Mouse (Mus musculus) CH12.LX (cell line): ENCODE results near the gene Cpz. TPM values are rescaled to one million over a fixed set of nuclear protein-coding genes. Genes with fewer than 3 reads are reported as not detected.

ENCODE experiments used
- DNase-seq: peaks from one replicate; pipeline ENCODE4 v3.0.0-alpha.2; 2013; ENCODE audit errors: extremely low read depth
- H3K27ac ChIP-seq: 2 replicates; pipeline ENCODE4 v1.5.1; 2012; ENCODE audit warnings: low read depth, mild to moderate bottlenecking, control low read depth, moderate library complexity; ENCODE audit not compliant: insufficient read depth
- H3K27me3 ChIP-seq: replicated peaks from 2 replicates; pipeline ENCODE3; 2012; ENCODE audit warnings: inconsistent platforms
- H3K36me3 ChIP-seq, 2 experiments: replicated peaks in 1 of 2; 2 replicates each; pipeline versions ENCODE3 to v1.6.1; 2012; ENCODE audit warnings: inconsistent platforms in 1 of 2, low read length in 1 of 2, mild to moderate bottlenecking in 1 of 2, mixed read lengths in 1 of 2, moderate library complexity in 1 of 2; ENCODE audit not compliant: control insufficient read depth in 1 of 2, insufficient read depth in 1 of 2
- H3K4me1 ChIP-seq, 2 experiments: 2 replicates each; pipeline ENCODE4 v1.6.1; 2012; ENCODE audit warnings: inconsistent platforms in 1 of 2, moderate library complexity in 1 of 2; ENCODE audit not compliant: insufficient read depth in 2 of 2, control insufficient read depth in 1 of 2
- H3K4me2 ChIP-seq: 2 replicates; pipeline ENCODE4 v1.6.1; 2012; ENCODE audit warnings: low read depth, mild to moderate bottlenecking, control low read depth; ENCODE audit not compliant: poor library complexity, insufficient read depth, severe bottlenecking
- H3K4me3 ChIP-seq, 3 experiments: fragments of 150-350 bp in 1 of 3; sonication (generic) in 1 of 3; replicated peaks in 1 of 3; 2 replicates each; pipeline versions ENCODE3 to v1.5.1; 2011 to 2012; ENCODE audit warnings: low read depth in 2 of 3, low read length in 2 of 3, mild to moderate bottlenecking in 2 of 3, moderate library complexity in 2 of 3, control low read depth in 1 of 3, improper control_type of control experiment in 1 of 3, inconsistent platforms in 1 of 3, mixed read lengths in 1 of 3; ENCODE audit not compliant: poor library complexity in 1 of 3
- H3K79me2 ChIP-seq: replicated peaks from 2 replicates; pipeline ENCODE4 v1.6.1; 2012; ENCODE audit warnings: mild to moderate bottlenecking, moderate library complexity; ENCODE audit not compliant: control insufficient read depth, poor library complexity, insufficient read depth, severe bottlenecking; ENCODE audit errors: extremely low read depth
- H3K9ac ChIP-seq: 2 replicates; pipeline ENCODE4 v1.6.1; 2012; ENCODE audit warnings: low read depth, mild to moderate bottlenecking, control low read depth, moderate library complexity; ENCODE audit not compliant: insufficient read depth
- H3K9me3 ChIP-seq: replicated peaks from 2 replicates; pipeline ENCODE3; 2012; ENCODE audit warnings: low read length, inconsistent platforms, mixed read lengths
- BHLHE40 ChIP-seq: IDR thresholded peaks from 2 replicates; pipeline ENCODE4 v1.6.1; 2011; ENCODE audit warnings: mild to moderate bottlenecking, low read depth, low read length, improper control_type of control experiment
- EP300 ChIP-seq: IDR thresholded peaks from 2 replicates; pipeline ENCODE4 v1.6.1; 2011; ENCODE audit warnings: low read length, improper control_type of control experiment
- JUN ChIP-seq: IDR thresholded peaks from 2 replicates; pipeline ENCODE4 v1.6.1; 2011; ENCODE audit warnings: low read depth, mild to moderate bottlenecking, low read length, improper control_type of control experiment, moderate library complexity; ENCODE audit not compliant: insufficient read depth
- JUND ChIP-seq: conservative IDR thresholded peaks from 2 replicates; pipeline ENCODE4 v1.6.1; 2011; ENCODE audit warnings: low read depth, low read length, improper control_type of control experiment
- KAT2A ChIP-seq: IDR thresholded peaks from 2 replicates; pipeline ENCODE4 v1.6.1; 2012; ENCODE audit warnings: low read length, improper control_type of control experiment, inconsistent platforms; ENCODE audit not compliant: insufficient replicate concordance
- MAX ChIP-seq: IDR thresholded peaks from 2 replicates; pipeline ENCODE4 v1.6.1; 2011; ENCODE audit warnings: low read length, improper control_type of control experiment
- PAX5 ChIP-seq: IDR thresholded peaks from 2 replicates; pipeline ENCODE4 v1.6.1; 2012; ENCODE audit warnings: low read length, inconsistent platforms, mixed read lengths
- SIN3A ChIP-seq: IDR thresholded peaks from 2 replicates; pipeline ENCODE4 v1.6.1; 2012; ENCODE audit warnings: low read length, improper control_type of control experiment, inconsistent platforms
- UBTF ChIP-seq: IDR thresholded peaks from 2 replicates; pipeline ENCODE4 v1.6.1; 2012; ENCODE audit warnings: low read depth, mild to moderate bottlenecking, inconsistent platforms, low read length, improper control_type of control experiment, moderate library complexity
- dilution Hi-C: fragments of 300-500 bp; cut with MboI; formaldehyde crosslinking; loops from 2 replicates; pipeline ENCODE4 v1.14.3; 2020; ENCODE audit warnings: low sequenced_read_pairs; ENCODE audit not compliant: extremely low pct_unique_long_range_greater_than_20kb, extremely low pct_ligation_motif_present
- in situ Hi-C: fragments of 300-500 bp; cut with MboI; formaldehyde crosslinking; loops from 3 replicates; pipeline ENCODE4 v1.14.3; 2019; ENCODE audit warnings: low sequenced_read_pairs, low pct_ligation_motif_present, low pct_unique_long_range_greater_than_20kb, mixed read lengths
- polyA plus RNA-seq: library from polyadenylated mRNA; unstranded; fragments of >175 nt; gene quantifications from 2 replicates; pipeline ENCODE4 v1.2.1, GENCODE M21; 2012; ENCODE audit warnings: low read depth; ENCODE audit not compliant: insufficient read length
- total RNA-seq, 2 experiments: library from RNA; depleted of rRNA; stranded (reverse); fragments of 300-350 nt in 1 of 2; fragments of >200 nt in 1 of 2; gene quantifications; 2 replicates each; pipeline ENCODE4 v1.2.3; 2012 to 2014

Cpz gene
- total and polyA plus RNA-seq, 3 experiments: not detected

DNA sequence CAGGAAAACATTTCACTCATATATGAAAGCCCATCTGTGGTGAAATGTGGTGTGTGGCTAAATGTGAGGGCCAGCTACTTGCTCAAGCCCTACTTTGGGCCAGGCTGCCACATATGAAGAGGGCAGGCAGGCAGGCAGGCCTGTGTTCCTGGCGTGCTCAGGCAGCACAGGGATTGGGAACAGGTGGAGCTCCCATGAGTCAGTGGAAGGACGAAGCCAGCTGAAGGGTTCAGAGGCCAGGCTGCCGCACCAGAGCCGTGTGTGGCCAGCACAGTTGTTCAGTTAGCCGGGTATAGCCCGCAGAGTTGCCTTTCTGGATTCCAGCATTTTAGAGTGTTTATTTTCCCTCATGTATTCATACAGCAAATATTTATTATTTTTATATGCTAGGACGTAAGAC is 68.1 kb downstream of the Cpz start:
- dilution Hi-C loops: no loop called here

DNA sequence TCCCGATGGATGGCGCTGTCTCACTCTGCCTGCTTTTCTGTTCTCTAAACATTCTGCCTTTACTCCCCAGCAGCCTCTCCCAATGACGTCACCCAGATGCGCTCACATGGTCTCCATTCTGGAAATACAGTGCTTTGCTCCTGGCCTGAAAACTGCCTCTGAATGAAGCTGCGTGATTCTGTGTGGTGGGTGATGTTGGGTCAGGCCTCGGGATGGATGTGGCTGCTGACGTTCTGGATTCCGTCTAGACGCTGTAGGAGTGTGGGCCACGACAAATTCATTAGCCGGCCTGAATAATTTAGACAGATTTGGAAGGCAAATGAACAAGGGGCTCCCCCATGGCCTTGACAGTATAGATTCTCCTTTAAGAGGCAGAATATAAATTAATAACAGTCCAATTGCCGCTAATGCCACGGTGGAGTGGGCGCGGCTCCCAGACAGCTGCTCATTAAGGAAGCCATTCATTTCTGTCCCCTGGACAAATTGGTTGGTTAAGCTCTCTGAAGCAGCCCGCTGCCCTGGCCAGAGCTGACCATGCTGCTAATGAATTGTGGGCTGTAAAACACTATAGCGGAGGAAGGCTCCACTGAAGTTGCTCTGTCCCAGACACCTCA is 71.2 kb downstream of the Cpz start:
- peak overlapping the region; percentile 2; the same call in 1 of the 2 replicates for H3K4me2 ChIP-seq
- no peaks in the 10 kb centered on the region for H3K79me2 ChIP-seq
- 0 out of 2 replicates have a peak, but pooled peaks have one; percentile 32 for TF ChIP-seq JUN
- TF ChIP-seq JUND: peak; percentile 48; the same call in 1 of the 2 replicates
- 0 out of 2 replicates have a peak, but pooled peaks have one; percentile 47 for TF ChIP-seq EP300
- TF ChIP-seq SIN3A: no peak
- no peak overlapping the region for H3K9ac ChIP-seq
- H3K9me3 ChIP-seq: no peaks in the 10 kb centered on the region
- no peaks in the 10 kb centered on the region for H3K36me3 ChIP-seq
- peaks cover 0 to 9% of the 10 kb centered on the region in 2 experiments; a peak in 2 of 4 replicates for H3K4me1 ChIP-seq
- DNase-seq: peak; percentile 24
- no peak overlapping the region for H3K27ac ChIP-seq
- in situ Hi-C loops: no loop called here
- peaks cover 92% of the 10 kb centered on the region for H3K27me3 ChIP-seq
- dilution Hi-C loops: no loop called here
- no peak overlapping the region for H3K4me3 ChIP-seq

More for the DNA sequence above, 68.1 kb downstream of the Cpz start:
- Histone ChIP-seq H3K9ac (no peak overlapping the region), H3K4me1 (peaks cover 0 to 9% of the 10 kb centered on the region in 2 experiments; a peak in 2 of 4 replicates), H3K9me3 (no peaks in the 10 kb centered on the region), H3K27me3 (peaks cover 92% of the 10 kb centered on the region), H3K36me3 (no peaks in the 10 kb centered on the region), H3K4me2 (no peak overlapping the region), H3K27ac (no peak overlapping the region), H3K4me3 (no peak overlapping the region), H3K79me2 (no peaks in the 10 kb centered on the region)
- no peak for DNase-seq
- TF ChIP-seq MAX (no peak), UBTF (no peak), PAX5 (no peak), KAT2A (no peak), BHLHE40 (no peak)
- in situ Hi-C loops: no loop called here

Other genes with a start within 250 kb of the Cpz start
- not detected in 2 replicates for gene Adra2c, start 247.4 kb downstream of the Cpz start, total RNA-seq (2012; rRNA removed)
- gene Adra2c, start 247.4 kb downstream of the Cpz start, total RNA-seq (2014; rRNA removed): not detected in 2 replicates
- gene Adra2c, start 247.4 kb downstream of the Cpz start, polyA plus RNA-seq: not detected in 2 replicates
- not detected in 2 replicates for gene Hmx1, start 136.6 kb downstream of the Cpz start, total RNA-seq (2012; rRNA removed)
- not detected in 2 replicates for gene Hmx1, start 136.6 kb downstream of the Cpz start, total RNA-seq (2014; rRNA removed)
- not detected in 2 replicates for gene Hmx1, start 136.6 kb downstream of the Cpz start, polyA plus RNA-seq
- 7.9 and 10.3 TPM in 2 replicates for gene Trmt44, start 49.4 kb upstream of the Cpz start, total RNA-seq (2012; rRNA removed)
- gene Trmt44, start 49.4 kb upstream of the Cpz start, total RNA-seq (2014; rRNA removed): 6.5 and 7.3 TPM in 2 replicates
- 7.5 and 8.4 TPM in 2 replicates for gene Trmt44, start 49.4 kb upstream of the Cpz start, polyA plus RNA-seq
- 21.2 and 22.3 TPM in 2 replicates for gene Acox3, start 57.3 kb upstream of the Cpz start, total RNA-seq (2012; rRNA removed)
- gene Acox3, start 57.3 kb upstream of the Cpz start, total RNA-seq (2014; rRNA removed): 9.4 and 11.5 TPM in 2 replicates
- gene Acox3, start 57.3 kb upstream of the Cpz start, polyA plus RNA-seq: 32.3 and 34.3 TPM in 2 replicates
- not detected in 2 replicates for gene Htra3, start 154.1 kb upstream of the Cpz start, total RNA-seq (2012; rRNA removed)
- not detected in 2 replicates for gene Htra3, start 154.1 kb upstream of the Cpz start, total RNA-seq (2014; rRNA removed)
- gene Htra3, start 154.1 kb upstream of the Cpz start, polyA plus RNA-seq: not detected in 2 replicates
- gene Sh3tc1, start 214.3 kb upstream of the Cpz start, total RNA-seq (2012; rRNA removed): 0.85 and 0.97 TPM in 2 replicates
- gene Sh3tc1, start 214.3 kb upstream of the Cpz start, total RNA-seq (2014; rRNA removed): 1.2 and 1.4 TPM in 2 replicates
- 2.3 and 3.5 TPM in 2 replicates for gene Sh3tc1, start 214.3 kb upstream of the Cpz start, polyA plus RNA-seq
- gene Ablim2, start 232.2 kb upstream of the Cpz start, total RNA-seq (2012; rRNA removed): 3.7 and 11.0 TPM in 2 replicates
- 4.7 and 12.2 TPM in 2 replicates for gene Ablim2, start 232.2 kb upstream of the Cpz start, total RNA-seq (2014; rRNA removed)
- gene Ablim2, start 232.2 kb upstream of the Cpz start, polyA plus RNA-seq: 2.6 and 4.4 TPM in 2 replicates